Mouse (Mus musculus): ENCODE measurements at regions not wholly inside any gene's neighbourhood (a gene's known extent, or its start where the extent isn't known, plus 50 kb on each side); places are given as distances from the start of the nearest gene placed in this dataset.

- Histone ChIP-seq H3K4me2 (replicated peaks) (no peak overlapping the region), H3K4me3 (no peak overlapping the region), H3K36me3 (no peaks in the 10 kb centered on the region), H3K4me1 (0 out of 2 replicates have a peak, but pooled peaks cover under 1% of the 10 kb centered on the region), H3K9me3 (no peaks in the 10 kb centered on the region), H3K9ac (no peak overlapping the region), H3K27ac (no peak overlapping the region), H3K27me3 (peaks cover 26% of the 10 kb centered on the region)
- WGBS, result 61% methylated on average over 6 of the region's 6 CpGs
- ATAC-seq (ENCODE audit: low FRiP score, low read depth), result no peak
These were observed 372.7 kb upstream of the Cdh4 start for GRCm38 (mm10) chr2:179069520-179069919.

- ATAC-seq (ENCODE audit: low FRiP score, low read depth), result no peak
- Histone ChIP-seq H3K4me3 (no peak overlapping the region), H3K9ac (no peak overlapping the region), H3K4me1 (peaks cover 8% of the 10 kb centered on the region; the same call in 1 of the 2 replicates), H3K27ac (no peak overlapping the region), H3K27me3 (peaks cover 30% of the 10 kb centered on the region), H3K36me3 (no peaks in the 10 kb centered on the region), H3K9me3 (no peaks in the 10 kb centered on the region), H3K4me2 (replicated peaks) (no peak overlapping the region)
- WGBS, result 58% methylated on average over 1 of the region's 1 CpGs
These were observed 371.9 kb upstream of the Cdh4 start for GRCm38 (mm10) chr2:179070346-179070745.

GRCm38 (mm10) chr2:179080462-179081274 is 361.6 kb upstream of the Cdh4 start:
- Histone ChIP-seq H3K27ac (no peak overlapping the region), H3K27me3 (peaks cover 7% of the 10 kb centered on the region; the same call in 1 of the 2 replicates), H3K4me1 (peaks cover 32% of the 10 kb centered on the region), H3K4me2 (replicated peaks) (no peak overlapping the region), H3K4me3 (no peak overlapping the region), H3K36me3 (no peaks in the 10 kb centered on the region), H3K9me3 (no peaks in the 10 kb centered on the region), H3K9ac (no peak overlapping the region)
- ATAC-seq (ENCODE audit: low FRiP score, low read depth), result no peak
- WGBS, result 73% methylated on average over 13 of the region's 13 CpGs

GRCm38 (mm10) chr2:179086915-179087314 is 355.3 kb upstream of the Cdh4 start:
- Histone ChIP-seq H3K36me3 (no peaks in the 10 kb centered on the region), H3K4me3 (no peak overlapping the region)
- ATAC-seq (ENCODE audit: low FRiP score, low read depth), result no peak

GRCm38 (mm10) chr2:179091480-179091879 is 350.8 kb upstream of the Cdh4 start:
- Histone ChIP-seq H3K9ac (no peak overlapping the region), H3K36me3 (no peaks in the 10 kb centered on the region), H3K9me3 (no peaks in the 10 kb centered on the region), H3K27me3 (peaks cover 3% of the 10 kb centered on the region; the same call in 1 of the 2 replicates), H3K4me1 (no peaks in the 10 kb centered on the region), H3K4me3 (no peak overlapping the region), H3K4me2 (replicated peaks) (no peak overlapping the region), H3K27ac (no peak overlapping the region)
- WGBS, result 77% methylated on average over 3 of the region's 3 CpGs
- no peak for ATAC-seq (ENCODE audit: low FRiP score, low read depth)

More at GRCm38 (mm10) chr2:179086915-179087314, 355.3 kb upstream of the Cdh4 start:
- 70% methylated on average over 9 of the region's 9 CpGs for WGBS
- H3K9me3 ChIP-seq, result no peaks in the 10 kb centered on the region
- H3K27ac ChIP-seq, result no peak overlapping the region
- 0 out of 2 replicates have a peak, but pooled peaks cover 2% of the 10 kb centered on the region for H3K27me3 ChIP-seq
- no peak overlapping the region for H3K4me2 ChIP-seq (replicated peaks)
- H3K4me1 ChIP-seq, result no peaks in the 10 kb centered on the region
- no peak overlapping the region for H3K9ac ChIP-seq

- peaks cover 3% of the 10 kb centered on the region; the same call in 1 of the 2 replicates for H3K27me3 ChIP-seq
- H3K9ac ChIP-seq, result no peak overlapping the region
- ATAC-seq (ENCODE audit: low FRiP score, low read depth), result no peak
- H3K9me3 ChIP-seq, result 0 out of 2 replicates have a peak, but pooled peaks cover 2% of the 10 kb centered on the region
- H3K4me3 ChIP-seq, result no peak overlapping the region
- no peak overlapping the region for H3K4me2 ChIP-seq (replicated peaks)
- H3K36me3 ChIP-seq, result no peaks in the 10 kb centered on the region
- no peaks in the 10 kb centered on the region for H3K4me1 ChIP-seq
- WGBS, result 82% methylated on average over 11 of the region's 11 CpGs
- no peak overlapping the region for H3K27ac ChIP-seq
These were observed 348.2 kb upstream of the Cdh4 start for GRCm38 (mm10) chr2:179093996-179094395.

- H3K9me3 ChIP-seq, result 0 out of 2 replicates have a peak, but pooled peaks cover 3% of the 10 kb centered on the region
- H3K27ac ChIP-seq, result no peak overlapping the region
- no peak overlapping the region for H3K9ac ChIP-seq
- H3K36me3 ChIP-seq, result no peaks in the 10 kb centered on the region
- 79% methylated on average over 3 of the region's 3 CpGs for WGBS
- peaks cover 3% of the 10 kb centered on the region; the same call in 1 of the 2 replicates for H3K27me3 ChIP-seq
- H3K4me1 ChIP-seq, result no peaks in the 10 kb centered on the region
- no peak for ATAC-seq (ENCODE audit: low FRiP score, low read depth)
- no peak overlapping the region for H3K4me3 ChIP-seq
- no peak overlapping the region for H3K4me2 ChIP-seq (replicated peaks)
These were observed 346.2 kb upstream of the Cdh4 start for GRCm38 (mm10) chr2:179095981-179096380.

GRCm38 (mm10) chr2:179096861-179097260 is 345.4 kb upstream of the Cdh4 start:
- WGBS, result 86% methylated on average over 4 of the region's 4 CpGs
- no peak overlapping the region for H3K4me2 ChIP-seq (replicated peaks)
- H3K4me1 ChIP-seq, result no peaks in the 10 kb centered on the region

GRCm38 (mm10) chr2:179099783-179100182 is 342.4 kb upstream of the Cdh4 start:
- Histone ChIP-seq H3K4me2 (replicated peaks) (no peak overlapping the region), H3K4me1 (no peaks in the 10 kb centered on the region), H3K4me3 (no peak overlapping the region), H3K27me3 (no peaks in the 10 kb centered on the region), H3K27ac (no peak overlapping the region), H3K9ac (no peak overlapping the region), H3K9me3 (0 out of 2 replicates have a peak, but pooled peaks cover 3% of the 10 kb centered on the region), H3K36me3 (no peaks in the 10 kb centered on the region)
- 85% methylated on average over 1 of the region's 1 CpGs for WGBS
- no peak for ATAC-seq (ENCODE audit: low FRiP score, low read depth)

More at GRCm38 (mm10) chr2:179096861-179097260, 345.4 kb upstream of the Cdh4 start:
- Histone ChIP-seq H3K27me3 (peaks cover 3% of the 10 kb centered on the region; the same call in 1 of the 2 replicates), H3K27ac (no peak overlapping the region), H3K36me3 (no peaks in the 10 kb centered on the region), H3K4me3 (no peak overlapping the region), H3K9me3 (0 out of 2 replicates have a peak, but pooled peaks cover 3% of the 10 kb centered on the region), H3K9ac (no peak overlapping the region)
- no peak for ATAC-seq (ENCODE audit: low FRiP score, low read depth)

- 79% methylated on average over 1 of the region's 1 CpGs for WGBS
- Histone ChIP-seq H3K4me2 (replicated peaks) (no peak overlapping the region), H3K36me3 (no peaks in the 10 kb centered on the region)
These were observed 339.1 kb upstream of the Cdh4 start for GRCm38 (mm10) chr2:179103114-179103513.

GRCm38 (mm10) chr2:179112951-179113350 is 329.3 kb upstream of the Cdh4 start:
- no peak overlapping the region for H3K9ac ChIP-seq
- no peaks in the 10 kb centered on the region for H3K27me3 ChIP-seq
- H3K9me3 ChIP-seq, result no peaks in the 10 kb centered on the region
- no peaks in the 10 kb centered on the region for H3K36me3 ChIP-seq
- no peak overlapping the region for H3K27ac ChIP-seq
- H3K4me2 ChIP-seq (replicated peaks), result no peak overlapping the region
- ATAC-seq (ENCODE audit: low FRiP score, low read depth), result no peak
- 26% methylated on average over 5 of the region's 5 CpGs for WGBS
- peaks cover 7% of the 10 kb centered on the region for H3K4me1 ChIP-seq
- H3K4me3 ChIP-seq, result no peak overlapping the region

More at GRCm38 (mm10) chr2:179103114-179103513, 339.1 kb upstream of the Cdh4 start:
- Histone ChIP-seq H3K4me1 (no peaks in the 10 kb centered on the region), H3K9ac (no peak overlapping the region), H3K27ac (no peak overlapping the region), H3K4me3 (no peak overlapping the region), H3K27me3 (no peaks in the 10 kb centered on the region), H3K9me3 (0 out of 2 replicates have a peak, but pooled peaks cover 3% of the 10 kb centered on the region)
- no peak for ATAC-seq (ENCODE audit: low FRiP score, low read depth)

- H3K4me3 ChIP-seq, result no peak overlapping the region
These were observed 314.2 kb upstream of the Cdh4 start for GRCm38 (mm10) chr2:179128018-179128417.

More at GRCm38 (mm10) chr2:179128018-179128417, 314.2 kb upstream of the Cdh4 start:
- Histone ChIP-seq H3K4me2 (replicated peaks) (no peak overlapping the region), H3K27me3 (no peaks in the 10 kb centered on the region), H3K9me3 (no peaks in the 10 kb centered on the region), H3K36me3 (no peaks in the 10 kb centered on the region), H3K9ac (no peak overlapping the region), H3K4me1 (no peaks in the 10 kb centered on the region), H3K27ac (no peak overlapping the region)
- WGBS, result 79% methylated on average over 3 of the region's 3 CpGs
- ATAC-seq (ENCODE audit: low FRiP score, low read depth), result no peak

All from limb, embryonic 13.5 days (tissue).